ENCODE assay signal across 11 mouse cellular contexts in genomic region chr14:36658678-36659263, GRCm38 (mm10).
"Had no signal": no experiment of that assay in that cellular context is flagged by ENCODE, and none has a peak within 500 bp of the region (broad histone marks: within the 10 kb centered on the region; RNA-seq: fewer than 3 reads in every experiment).

No protein-coding gene starts in this region.

- H3K4me2 ChIP-seq: limb, embryonic 15.5 days; lung, embryonic 14.5 days; midbrain, embryonic 11.5 days had no signal

- H3K9ac ChIP-seq: limb, embryonic 15.5 days; lung, embryonic 14.5 days had no signal

- H3K36me3 ChIP-seq: limb, embryonic 15.5 days had no signal

- H3K4me3 ChIP-seq: limb, embryonic 15.5 days; megakaryocyte, embryonic 14.5 days had no signal

- H3K9me3 ChIP-seq: limb, embryonic 15.5 days had no signal

- DNase-seq: kidney, adult 2 months; kidney, postnatal 25 days; lung, embryonic 14.5 days; lung, postnatal 14 days; right cerebral cortex, postnatal 14 days; thymus, postnatal 4 days had no signal

- H3K27me3 ChIP-seq: limb, embryonic 15.5 days; megakaryocyte, embryonic 14.5 days had no signal

- H3K27ac ChIP-seq: limb, embryonic 15.5 days; macrophage had no signal

- H3K4me1 ChIP-seq: limb, embryonic 15.5 days had no signal

- ATAC-seq: midbrain, embryonic 16.5 days had no signal
